Mouse (Mus musculus): ENCODE data around the gene Plxnb1.

GRCm38 (mm10) chr9:109049316-109049715 is 45.9 kb upstream of the Plxnb1 start:
- TF ChIP-seq GATA1 (IDR thresholded peaks at IDR 0.05; ENCODE audit: borderline replicate concordance, low read length) (no peak), FLI1 (IDR thresholded peaks at IDR 0.05; ENCODE audit: low read length) (no peak)

Measured in megakaryocyte, embryonic 14.5 days (primary cell).